Mouse (Mus musculus): Measurements from ENCODE around the gene Mmp25. TPM values are rescaled to one million over a fixed set of nuclear protein-coding genes. Genes with fewer than 3 reads are reported as not detected.
A peak's percentile ranks its signal among the peaks of the same experiment; 100 is the strongest.

Gene Mmp25
- polyA plus RNA-seq, 1 experiment from 2014 or later: 1.5 TPM

DNA sequence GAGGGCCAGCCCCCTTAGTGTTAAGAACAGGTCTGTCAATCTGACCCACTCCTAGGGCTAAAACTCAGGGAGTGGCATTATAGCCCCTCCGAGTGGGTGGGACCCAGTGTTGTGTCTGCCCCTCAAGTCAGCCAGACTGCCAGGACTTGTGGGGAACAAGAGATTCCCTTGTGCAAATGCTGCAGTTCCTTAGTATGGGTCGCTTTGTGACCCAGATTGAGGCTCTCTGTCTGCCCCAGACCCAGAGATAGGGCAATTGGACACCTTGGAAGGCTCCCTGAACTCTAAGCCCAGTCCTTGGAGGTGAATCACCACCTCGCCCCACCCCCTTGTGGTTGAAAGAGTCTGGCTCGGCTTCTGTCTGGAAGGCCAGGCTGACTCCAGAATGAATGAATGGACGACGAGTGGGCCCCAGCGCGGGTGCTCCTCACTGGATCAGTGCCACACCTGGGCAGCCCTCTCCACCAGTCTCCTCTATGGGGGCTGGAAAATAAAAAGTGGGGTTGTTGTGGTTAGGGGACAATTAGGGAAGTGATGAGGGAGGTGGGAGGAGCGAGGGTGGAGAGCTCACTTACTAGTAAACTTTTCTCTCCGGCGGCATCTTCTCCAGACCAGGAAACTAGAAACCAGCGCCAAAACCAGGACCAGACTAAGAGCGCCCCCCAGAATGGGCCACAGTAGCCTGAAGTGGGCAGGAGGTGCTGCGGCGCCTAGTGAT lies 30.6 kb upstream of the Mmp25 start:
- Histone ChIP-seq H3K27ac (replicated peaks) (no peak overlapping the region), H3K4me3 (peak overlapping the region; percentile 46), H3K4me1 (peaks cover 43% of the 10 kb centered on the region), H3K4me2 (replicated peaks) (peak overlapping the region; percentile 94), H3K9me3 (no peaks in the 10 kb centered on the region), H3K27me3 (peaks cover 62% of the 10 kb centered on the region), H3K9ac (replicated peaks) (no peak overlapping the region), H3K36me3 (no peaks in the 10 kb centered on the region)
- 10% methylated on average over 15 of the region's 15 CpGs for WGBS
- ATAC-seq (ENCODE audit: low FRiP score, low read depth): no peak

DNA sequence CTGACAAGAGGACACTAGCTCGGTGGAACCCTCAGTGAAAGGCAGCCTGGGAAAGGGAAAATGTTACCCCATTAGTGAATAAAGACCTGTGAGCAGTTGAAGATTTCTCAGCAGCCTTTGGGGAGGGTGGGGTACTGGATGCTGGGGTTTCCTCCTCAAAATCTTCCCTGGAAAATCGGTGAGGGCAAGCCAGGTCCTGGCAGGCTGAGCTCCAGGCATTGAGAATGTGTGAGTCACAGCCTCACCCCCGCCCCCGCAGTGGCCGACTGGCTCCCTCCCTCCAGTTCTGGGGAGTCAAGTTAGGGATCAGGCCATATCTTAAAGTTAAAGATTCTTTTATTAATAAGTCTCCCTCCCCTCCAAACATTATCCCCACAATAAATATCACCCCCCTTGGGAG lies 30.1 kb upstream of the Mmp25 start:
- 50% methylated on average over 5 of the region's 5 CpGs for WGBS
- Histone ChIP-seq H3K27ac (replicated peaks) (no peak overlapping the region), H3K4me2 (replicated peaks) (0 out of 2 replicates have a peak overlapping the region, but pooled peaks have one; percentile 68), H3K4me1 (peaks cover 43% of the 10 kb centered on the region), H3K4me3 (no peak overlapping the region), H3K9me3 (no peaks in the 10 kb centered on the region), H3K36me3 (peaks cover 5% of the 10 kb centered on the region), H3K27me3 (peaks cover 56% of the 10 kb centered on the region), H3K9ac (replicated peaks) (no peak overlapping the region)
- no peak for ATAC-seq (ENCODE audit: low FRiP score, low read depth)

DNA sequence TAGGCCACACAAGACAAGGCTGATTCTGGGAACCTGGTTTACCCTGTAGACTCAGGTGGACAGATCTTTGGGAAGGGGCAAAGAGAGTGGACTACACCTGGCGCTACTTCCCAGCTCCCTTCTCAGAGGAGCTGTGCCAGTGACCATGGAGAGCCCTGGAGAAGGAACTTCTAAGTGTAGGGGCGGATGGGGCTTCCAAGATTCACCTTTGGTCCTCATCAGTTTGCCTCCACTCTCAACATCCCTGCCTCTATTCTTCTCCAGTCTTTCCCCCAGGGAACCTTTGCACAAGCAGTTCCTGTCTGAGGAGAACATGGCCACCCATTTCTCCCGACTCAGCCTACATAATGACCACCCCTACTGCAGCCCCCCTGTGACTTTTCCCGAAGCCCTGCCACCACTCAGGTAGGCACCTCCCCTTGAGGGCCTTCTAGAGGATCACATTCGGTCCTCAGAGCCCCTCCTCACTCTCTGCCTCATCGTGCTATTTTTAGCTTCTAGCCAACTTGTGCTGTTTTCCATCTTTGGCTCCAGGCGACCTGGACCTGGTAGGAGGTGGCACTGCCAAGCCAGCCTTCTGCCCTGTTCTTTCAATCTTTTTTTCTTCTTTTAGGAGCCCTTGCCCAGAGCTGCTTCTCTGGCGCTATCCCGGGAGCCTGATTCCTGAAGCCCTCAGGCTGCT lies 29.3 kb upstream of the Mmp25 start:
- Histone ChIP-seq H3K9me3 (no peaks in the 10 kb centered on the region), H3K4me3 (peak overlapping the region; percentile 64), H3K4me1 (peaks cover 41% of the 10 kb centered on the region), H3K27me3 (peaks cover 49% of the 10 kb centered on the region), H3K27ac (replicated peaks) (no peak overlapping the region), H3K4me2 (replicated peaks) (peak overlapping the region; percentile 68), H3K36me3 (peaks cover 11% of the 10 kb centered on the region), H3K9ac (replicated peaks) (peak overlapping the region; percentile 66)
- no peak for ATAC-seq (ENCODE audit: low FRiP score, low read depth)
- 54% methylated on average over 9 of the region's 9 CpGs for WGBS

DNA sequence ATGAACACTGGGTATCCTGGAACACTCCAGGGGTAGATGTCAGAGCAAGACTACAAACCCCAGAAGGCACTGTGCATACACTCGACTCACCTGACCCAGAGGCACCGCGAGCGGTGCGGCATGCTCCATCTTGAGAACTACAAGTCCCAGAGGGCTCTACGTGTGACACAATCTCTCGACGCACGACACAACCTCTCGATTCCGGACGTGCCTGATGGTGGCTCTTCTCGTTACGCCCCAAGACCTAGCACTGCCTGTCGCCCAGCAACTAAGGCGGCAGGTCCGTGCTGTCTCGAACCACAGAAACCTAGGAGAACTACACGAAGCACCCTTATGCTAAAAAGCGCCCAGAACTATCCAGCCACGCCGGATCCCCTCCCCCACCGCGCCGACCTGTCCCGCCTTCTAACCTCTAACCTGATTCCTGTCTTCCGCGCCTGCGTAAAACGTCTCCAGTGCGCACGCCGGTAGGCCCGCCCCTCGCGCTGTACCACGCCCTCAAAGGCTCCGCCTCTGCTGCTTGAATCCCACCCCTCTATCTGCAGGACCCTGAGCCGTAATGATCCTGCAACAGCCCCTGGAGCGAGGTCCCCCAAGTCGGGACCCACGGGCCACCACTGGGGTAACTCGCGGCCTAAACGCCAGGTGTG lies 28.5 kb upstream of the Mmp25 start, which contains the start of the genes Hcfc1r1 and Thoc6:
Gene Hcfc1r1 (plus strand): TSS at position 173 of the 650 bp plus-strand sequence.
Gene Thoc6 (minus strand): TSS at position 459 of the 650 bp plus-strand sequence.
- Histone ChIP-seq H3K27ac (replicated peaks) (0 out of 2 replicates have a peak within 1 kb of the TSS, but pooled peaks have one; percentile 36), H3K4me2 (replicated peaks) (peak within 1 kb of the TSS; percentile 68), H3K4me3 (peak within 1 kb of the TSS; percentile 64), H3K27me3 (peaks cover 40% of the 10 kb centered on the region), H3K9ac (replicated peaks) (peak within 1 kb of the TSS; percentile 66), H3K36me3 (peaks cover 20% of the 10 kb centered on the region), H3K4me1 (peaks cover 37% of the 10 kb centered on the region), H3K9me3 (no peaks in the 10 kb centered on the region)
- ATAC-seq (ENCODE audit: low FRiP score, low read depth): peak; percentile 93
- WGBS: under 1% methylated on average over 45 of the region's 45 CpGs

DNA sequence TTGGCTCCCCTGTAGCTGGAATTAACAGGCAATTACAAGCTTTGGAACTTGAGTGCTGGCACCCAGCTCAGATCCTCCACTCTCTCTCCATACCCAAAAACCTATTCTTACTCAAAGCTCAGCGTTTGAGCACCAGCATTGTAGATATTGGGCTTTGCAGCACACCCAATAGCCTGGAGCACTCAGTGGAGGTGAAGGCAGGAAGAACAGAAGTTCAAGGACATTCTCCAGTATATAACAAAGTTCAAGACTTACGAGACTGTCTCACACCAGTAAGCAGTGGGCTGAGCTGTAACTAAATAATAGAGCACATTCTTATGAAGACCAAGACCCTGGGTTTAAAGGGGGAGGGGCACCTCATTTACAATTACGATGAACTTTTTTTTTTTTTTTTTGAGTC lies 27.7 kb upstream of the Mmp25 start:
- WGBS: 75% methylated on average over 3 of the region's 3 CpGs
- peaks cover 28% of the 10 kb centered on the region for H3K36me3 ChIP-seq
- peaks cover 37% of the 10 kb centered on the region for H3K4me1 ChIP-seq
- H3K9ac ChIP-seq (replicated peaks): no peak overlapping the region
- H3K4me3 ChIP-seq: peak overlapping the region; percentile 64
- H3K27me3 ChIP-seq: peaks cover 32% of the 10 kb centered on the region
- no peaks in the 10 kb centered on the region for H3K9me3 ChIP-seq
- no peak for ATAC-seq (ENCODE audit: low FRiP score, low read depth)
- H3K27ac ChIP-seq (replicated peaks): no peak overlapping the region
- peak overlapping the region; percentile 68 for H3K4me2 ChIP-seq (replicated peaks)

DNA sequence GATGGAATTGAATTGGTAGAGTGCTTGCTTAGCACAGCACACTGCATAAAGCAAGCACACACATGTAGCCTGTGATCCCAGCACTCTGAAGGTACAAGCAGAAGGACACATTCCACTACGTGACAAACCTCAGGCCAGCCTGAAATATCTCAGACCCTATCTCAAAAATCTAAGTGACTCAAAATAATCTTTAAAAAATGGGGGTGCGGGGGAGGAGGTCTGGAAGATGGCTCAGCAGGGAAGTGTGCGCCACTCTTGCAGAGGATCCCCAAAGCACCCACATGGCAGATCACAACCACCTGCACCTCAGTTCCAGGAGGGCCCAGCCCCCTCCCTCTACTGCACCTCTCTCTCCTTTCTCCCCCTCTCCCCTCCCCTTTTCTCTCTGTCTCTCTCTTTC lies 26.4 kb upstream of the Mmp25 start:
- H3K9ac ChIP-seq (replicated peaks): no peak overlapping the region
- ATAC-seq (ENCODE audit: low FRiP score, low read depth): no peak
- H3K27ac ChIP-seq (replicated peaks): no peak overlapping the region
- H3K9me3 ChIP-seq: no peaks in the 10 kb centered on the region
- peaks cover 27% of the 10 kb centered on the region for H3K4me1 ChIP-seq
- WGBS: 93% methylated on average over 3 of the region's 3 CpGs
- no peak overlapping the region for H3K4me3 ChIP-seq
- H3K36me3 ChIP-seq: peaks cover 40% of the 10 kb centered on the region
- H3K27me3 ChIP-seq: peaks cover 22% of the 10 kb centered on the region
- H3K4me2 ChIP-seq (replicated peaks): no peak overlapping the region

DNA sequence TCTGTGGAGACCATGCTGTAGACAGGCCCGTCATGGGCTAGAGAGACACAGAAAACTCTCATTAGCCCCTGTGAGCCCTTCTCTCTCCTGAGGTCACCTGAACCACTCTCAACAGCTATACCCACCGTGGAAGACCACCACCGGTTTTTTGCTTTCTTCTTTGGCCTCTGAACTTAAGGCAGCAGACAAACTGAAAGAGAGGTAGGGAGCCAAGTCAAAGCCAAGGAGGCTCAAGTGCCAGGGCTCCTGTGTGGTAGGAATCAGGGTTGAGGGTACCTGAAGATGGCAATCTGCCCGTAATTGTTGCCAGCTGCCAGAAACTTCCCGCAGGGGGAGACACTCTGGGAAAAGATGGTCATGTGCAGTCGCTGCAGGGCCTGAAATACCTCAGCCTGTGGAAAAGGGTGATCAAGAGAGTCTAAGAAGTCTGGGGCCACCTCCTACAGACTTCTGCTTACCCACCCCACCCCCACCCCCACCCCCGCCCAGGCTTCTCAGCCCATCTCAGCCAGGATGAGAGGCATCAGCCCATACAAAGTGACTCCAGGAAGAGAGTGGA lies 25.5 kb upstream of the Mmp25 start:
- 93% methylated on average over 7 of the region's 7 CpGs for WGBS

DNA sequence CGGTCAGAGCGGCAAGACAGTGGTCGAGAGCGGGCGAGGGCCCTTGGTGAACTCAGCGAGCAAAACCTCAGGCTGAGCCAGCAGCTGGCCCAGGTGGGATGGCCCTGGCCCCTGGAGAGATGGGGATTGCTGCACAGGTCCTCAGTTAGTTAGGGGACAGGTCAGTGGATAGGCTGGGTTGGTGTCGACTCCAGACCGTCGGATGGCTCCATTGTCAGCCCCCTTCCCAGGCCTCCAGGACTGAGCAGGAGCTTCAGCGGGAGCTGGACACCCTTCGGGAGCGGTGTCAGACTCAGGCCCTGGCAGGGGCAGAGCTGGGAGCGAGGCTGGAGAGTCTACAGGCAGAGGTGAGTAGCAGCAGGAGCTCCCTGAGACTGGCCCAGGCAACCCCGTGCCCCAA lies 20.4 kb upstream of the Mmp25 start:
- Histone ChIP-seq H3K9me3 (no peaks in the 10 kb centered on the region), H3K4me1 (peaks cover 2% of the 10 kb centered on the region; the same call in 1 of the 2 replicates), H3K27ac (replicated peaks) (no peak overlapping the region), H3K36me3 (peaks cover 41% of the 10 kb centered on the region), H3K4me3 (no peak overlapping the region), H3K4me2 (replicated peaks) (no peak overlapping the region), H3K27me3 (peaks cover 32% of the 10 kb centered on the region), H3K9ac (replicated peaks) (no peak overlapping the region)
- no peak for ATAC-seq (ENCODE audit: low FRiP score, low read depth)
- 81% methylated on average over 14 of the region's 14 CpGs for WGBS

More for the DNA sequence above, 25.5 kb upstream of the Mmp25 start:
- peaks cover 13% of the 10 kb centered on the region for H3K27me3 ChIP-seq
- H3K4me1 ChIP-seq: peaks cover 18% of the 10 kb centered on the region
- H3K4me2 ChIP-seq (replicated peaks): no peak overlapping the region
- no peaks in the 10 kb centered on the region for H3K9me3 ChIP-seq
- no peak overlapping the region for H3K27ac ChIP-seq (replicated peaks)
- H3K9ac ChIP-seq (replicated peaks): no peak overlapping the region
- H3K36me3 ChIP-seq: peaks cover 43% of the 10 kb centered on the region
- ATAC-seq (ENCODE audit: low FRiP score, low read depth): no peak
- H3K4me3 ChIP-seq: no peak overlapping the region

DNA sequence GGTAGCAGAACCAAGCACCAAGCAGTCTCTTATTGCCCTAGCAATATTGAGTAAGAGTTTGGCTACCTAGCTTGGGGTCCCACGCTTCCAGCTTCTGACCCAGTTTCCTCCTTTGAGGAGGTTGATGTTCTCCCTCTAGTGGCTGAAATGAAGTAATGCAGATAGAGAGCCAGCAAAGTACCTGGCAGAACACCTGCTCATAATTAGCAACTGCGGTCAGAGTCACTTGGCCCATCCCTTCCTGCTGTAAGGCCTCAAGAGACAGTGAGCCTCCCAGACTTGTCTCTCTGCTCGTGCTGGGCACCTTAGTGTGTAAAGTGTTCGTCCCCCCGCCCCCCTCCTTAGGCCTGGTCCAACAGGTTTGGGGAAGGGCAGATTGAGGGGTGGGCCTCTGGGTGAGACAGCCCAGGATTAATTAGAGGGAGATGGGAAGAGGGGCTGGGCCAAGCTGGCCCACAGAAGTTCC lies 19.5 kb upstream of the Mmp25 start:
- Histone ChIP-seq H3K9me3 (no peaks in the 10 kb centered on the region), H3K4me1 (peaks cover 5% of the 10 kb centered on the region; the same call in 1 of the 2 replicates), H3K9ac (replicated peaks) (no peak overlapping the region), H3K27me3 (peaks cover 42% of the 10 kb centered on the region), H3K4me3 (no peak overlapping the region), H3K36me3 (peaks cover 32% of the 10 kb centered on the region), H3K4me2 (replicated peaks) (no peak overlapping the region), H3K27ac (replicated peaks) (no peak overlapping the region)
- ATAC-seq (ENCODE audit: low FRiP score, low read depth): peak; percentile 50; the same call in 1 of the 2 replicates
- WGBS: 20% methylated on average over 5 of the region's 5 CpGs

DNA sequence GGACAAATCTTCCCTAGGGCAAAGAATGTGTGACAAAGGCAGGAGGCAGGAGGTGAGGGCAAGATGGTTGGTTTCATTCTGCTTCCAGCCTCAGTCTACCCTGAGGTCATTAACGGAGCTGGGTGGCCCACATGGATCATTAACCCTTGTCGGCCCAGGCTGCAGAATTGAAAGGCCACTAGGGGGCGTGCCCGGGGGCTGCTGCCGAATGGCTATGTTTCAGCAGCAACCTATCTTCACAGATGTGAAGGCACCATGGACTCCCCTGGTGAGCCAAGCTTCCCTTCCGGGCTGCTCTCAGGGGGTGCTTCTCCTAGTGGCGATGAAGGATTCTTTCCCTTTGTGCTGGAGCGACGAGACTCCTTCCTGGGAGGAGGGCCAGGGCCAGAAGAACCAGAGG lies 16.4 kb upstream of the Mmp25 start:
- Histone ChIP-seq H3K27ac (replicated peaks) (no peak overlapping the region), H3K27me3 (peaks cover 55% of the 10 kb centered on the region), H3K4me3 (no peak overlapping the region), H3K9ac (replicated peaks) (no peak overlapping the region), H3K4me1 (peaks cover 5% of the 10 kb centered on the region; the same call in 1 of the 2 replicates), H3K4me2 (replicated peaks) (no peak overlapping the region), H3K9me3 (no peaks in the 10 kb centered on the region), H3K36me3 (0 out of 2 replicates have a peak, but pooled peaks cover 3% of the 10 kb centered on the region)
- no peak for ATAC-seq (ENCODE audit: low FRiP score, low read depth)
- 3% methylated on average over 9 of the region's 9 CpGs for WGBS

DNA sequence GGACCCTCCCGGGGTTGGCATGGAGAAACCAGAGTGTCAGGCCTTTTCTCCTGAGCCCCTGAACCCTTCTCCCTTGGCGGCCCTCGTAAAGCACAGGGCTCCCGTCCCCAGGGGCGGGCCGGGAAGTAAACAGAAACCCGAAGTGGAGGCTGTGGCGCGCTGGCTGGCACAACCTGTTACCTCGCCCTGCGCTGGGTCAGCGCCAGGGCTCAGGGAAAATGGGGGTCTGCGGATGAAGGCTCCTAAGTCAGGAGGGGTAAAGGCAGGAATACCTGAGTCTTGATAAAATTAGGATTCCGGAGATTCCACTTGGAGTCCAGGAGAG lies 15.8 kb upstream of the Mmp25 start:
- Histone ChIP-seq H3K27ac (replicated peaks) (no peak overlapping the region), H3K4me3 (no peak overlapping the region), H3K27me3 (peaks cover 55% of the 10 kb centered on the region), H3K4me1 (peaks cover 5% of the 10 kb centered on the region; the same call in 1 of the 2 replicates), H3K9me3 (no peaks in the 10 kb centered on the region), H3K9ac (replicated peaks) (no peak overlapping the region), H3K4me2 (replicated peaks) (no peak overlapping the region), H3K36me3 (no peaks in the 10 kb centered on the region)
- 5% methylated on average over 13 of the region's 14 CpGs for WGBS
- ATAC-seq (ENCODE audit: low FRiP score, low read depth): no peak
